Mouse (Mus musculus) kidney, adult 2 months (tissue): ENCODE measurements at regions not wholly inside any gene's neighbourhood (a gene's known extent, or its start where the extent isn't known, plus 50 kb on each side); places are given as distances from the start of the nearest gene placed in this dataset.

Source experiments
- CTCF ChIP-seq: fragments of 200-500 bp; conservative IDR thresholded peaks from 2 replicates; pipeline ENCODE4 v1.5.1; 2011; ENCODE audit warnings: low read depth, mild to moderate bottlenecking, control low read depth, low read length, moderate library complexity, mixed read lengths; ENCODE audit not compliant: insufficient read depth, insufficient read length
- POLR2A ChIP-seq: fragments of 200-500 bp; IDR thresholded peaks from one replicate; pipeline ENCODE4 v1.6.1; 2011; ENCODE audit warnings: low read depth, low read length, control low read depth

DNA sequence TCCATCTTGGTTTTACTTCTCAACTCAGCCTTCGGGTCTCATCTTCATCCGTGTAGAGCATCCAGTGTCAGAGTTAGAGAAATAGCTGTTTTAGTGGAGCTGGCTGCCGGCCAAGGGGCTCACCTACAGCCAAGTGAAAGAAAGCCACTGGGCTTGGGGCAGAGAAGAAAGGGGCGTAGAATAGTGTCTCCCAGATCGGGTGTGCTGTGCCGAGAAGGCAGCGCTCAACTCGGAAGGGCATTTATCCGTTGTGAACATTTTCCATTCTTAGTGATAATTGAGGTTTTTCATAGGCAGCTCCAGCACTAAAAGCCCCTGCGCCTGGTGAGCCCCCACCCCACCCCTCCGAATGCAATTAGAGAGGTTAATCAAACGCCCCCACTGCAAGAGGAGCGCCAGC is 254.2 kb downstream of the 3110018I06Rik start:
- TF ChIP-seq CTCF (no peak), POLR2A (no peak)
